Mouse (Mus musculus) liver, postnatal 0 days (tissue): ENCODE measurements around the gene Mia3. TPM values are rescaled to one million over a fixed set of nuclear protein-coding genes. Genes with fewer than 3 reads are reported as not detected.
A peak's percentile ranks its signal among the peaks of the same experiment; 100 is the strongest.
"Not testable (repeated sequence)": the region's sequence is repeated elsewhere in the genome, so short reads cannot be mapped to it uniquely, and the experiment has no call there.

ENCODE experiments used
- ATAC-seq: fragments of 200-750 bp; cut with Nextera tagmentation; 2 replicates; pipeline ENCODE4 v1.8.0; 2017; ENCODE audit warnings: mild to moderate bottlenecking, moderate library complexity
- DNase-seq: peaks from one replicate; pipeline ENCODE4 v3.0.0-alpha.2; 2016
- H3K27ac ChIP-seq: fragments of 300-500 bp; sonication (generic); 2 replicates; pipeline ENCODE4 v1.5.1; 2014; ENCODE audit warnings: antibody characterized with exemption, moderate library complexity, mild to moderate bottlenecking, low read depth
- H3K27me3 ChIP-seq: fragments of 300-500 bp; sonication (generic); 2 replicates; pipeline ENCODE4 v1.6.1; 2014; ENCODE audit warnings: low read length, control low read depth, mixed read lengths; ENCODE audit not compliant: insufficient read depth
- H3K36me3 ChIP-seq: fragments of 300-500 bp; sonication (generic); replicated peaks from 2 replicates; pipeline ENCODE4 v1.6.1; 2014; ENCODE audit warnings: mild to moderate bottlenecking, control low read depth, low read length, moderate library complexity, mixed read lengths; ENCODE audit not compliant: insufficient read depth
- H3K4me1 ChIP-seq: fragments of 300-500 bp; sonication (generic); 2 replicates; pipeline ENCODE4 v1.6.1; 2014; ENCODE audit warnings: antibody characterized with exemption, mild to moderate bottlenecking, control low read depth; ENCODE audit not compliant: insufficient read depth
- H3K4me2 ChIP-seq: fragments of 300-500 bp; sonication (generic); 2 replicates; pipeline ENCODE4 v1.6.1; 2014; ENCODE audit warnings: low read depth, mild to moderate bottlenecking, low read length, moderate library complexity, mixed read lengths
- H3K4me3 ChIP-seq: fragments of 300-500 bp; sonication (generic); 2 replicates; pipeline ENCODE4 v1.5.1; 2014; ENCODE audit warnings: low read depth, low read length
- H3K9ac ChIP-seq: fragments of 300-500 bp; sonication (generic); replicated peaks from 2 replicates; pipeline ENCODE4 v1.6.1; 2014; ENCODE audit warnings: mild to moderate bottlenecking, moderate library complexity
- H3K9me3 ChIP-seq: fragments of 300-500 bp; sonication (generic); 2 replicates; pipeline ENCODE4 v1.6.1; 2016; ENCODE audit warnings: mild to moderate bottlenecking, control low read depth, low read length, mixed read lengths
- CTCF ChIP-seq: sonication (generic); IDR thresholded peaks from 2 replicates; pipeline ENCODE4 v1.5.1; 2016; ENCODE audit warnings: antibody characterized with exemption, low read depth
- EP300 ChIP-seq: IDR thresholded peaks from 2 replicates; pipeline ENCODE4 v1.6.1; 2016; ENCODE audit warnings: antibody characterized with exemption, low read depth, mild to moderate bottlenecking
- WGBS: fragments of 180-500 bp; shearing (Covaris S2); extraction: QIAGEN DNeasy Blood & Tissue Kit; methylation state at CpG from one replicate; pipeline ENCODE4 v1.1.7; 2014; ENCODE audit not compliant: insufficient replicate concordance; 5-methylcytosine and 5-hydroxymethylcytosine counted together
- polyA plus RNA-seq: library from polyadenylated mRNA; unstranded; fragments of >200 nt; fragmentation: Nextera tagmentation; extraction: Ambion mirVana; gene quantifications from 2 replicates; pipeline ENCODE4 v1.2.1, GENCODE M21; 2015

The Mia3 gene
- polyA plus RNA-seq: 28.2 and 30.0 TPM in 2 replicates

- Histone ChIP-seq H3K4me1 (peaks cover 14% of the 10 kb centered on the region), H3K9me3 (peaks cover under 1% of the 10 kb centered on the region; the same call in 1 of the 2 replicates), H3K4me3 (peak within 1 kb of the TSS; percentile 94), H3K9ac (peak within 1 kb of the TSS; percentile 92), H3K4me2 (peak within 1 kb of the TSS; percentile 95), H3K36me3 (peaks cover 4% of the 10 kb centered on the region), H3K27me3 (no peaks in the 10 kb centered on the region), H3K27ac (peak within 1 kb of the TSS; percentile 68)
- DNase-seq (peak; percentile 93), ATAC-seq (peak; percentile 99)
- 3% methylated on average over 50 of the region's 51 CpGs for WGBS
- TF ChIP-seq EP300 (no peak), CTCF (peak; percentile 31; the same call in 1 of the 2 replicates)
Measured at GRCm38 (mm10) chr1:183369427-183370014, at the start of gene Mia3. Gene Mia3 (minus strand): TSS chr1:183369553.

GRCm38 (mm10) chr1:183417873-183418272 is 48.5 kb upstream of the Mia3 start, which contains the start of gene Hhipl2:
Gene Hhipl2 (plus strand): TSS chr1:183418215.
- no peak for TF ChIP-seq CTCF
- no peak for TF ChIP-seq EP300
- Histone ChIP-seq H3K9ac (no peak within 1 kb of the TSS), H3K9me3 (no peaks in the 10 kb centered on the region), H3K36me3 (no peaks in the 10 kb centered on the region), H3K27me3 (no peaks in the 10 kb centered on the region), H3K4me2 (no peak within 1 kb of the TSS), H3K4me1 (no peaks in the 10 kb centered on the region), H3K4me3 (no peak within 1 kb of the TSS), H3K27ac (no peak within 1 kb of the TSS)
- whole genome bisulfite sequencing: 65% methylated on average over 12 of the region's 12 CpGs
- no peak for ATAC-seq
- no peak for DNase-seq

DNA sequence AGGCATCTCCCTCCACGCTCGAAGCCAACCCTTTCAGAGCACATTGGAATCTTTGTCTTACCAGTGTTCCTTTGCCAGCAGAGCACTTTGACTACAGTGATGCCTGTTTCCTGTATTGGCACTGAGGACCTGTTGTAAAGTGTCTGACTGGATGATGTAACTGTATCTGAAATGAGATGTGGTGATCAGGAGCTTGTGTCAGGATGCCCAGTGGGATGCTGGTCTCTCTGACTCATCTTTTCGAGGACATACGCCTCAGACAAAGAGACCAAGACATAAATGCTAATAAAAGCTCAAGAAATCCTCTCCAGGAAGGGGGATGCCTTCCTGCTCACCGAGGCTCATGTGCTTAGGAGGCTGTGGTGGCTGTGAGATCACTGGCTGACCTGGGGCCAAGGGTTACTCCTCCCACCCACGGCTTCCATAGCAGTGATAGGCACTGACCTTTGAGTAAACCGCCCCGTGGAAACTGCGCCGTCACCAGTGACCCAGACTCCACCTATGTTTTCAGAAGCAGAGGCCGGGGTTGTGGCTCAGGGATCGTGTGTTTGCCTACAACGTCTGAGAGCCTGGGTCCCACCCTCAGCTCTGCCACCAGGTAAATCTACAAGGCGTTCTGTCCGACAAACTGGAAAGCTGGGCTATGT is 44.9 kb upstream of the Mia3 start:
- ATAC-seq: no peak
- no peaks in the 10 kb centered on the region for H3K4me1 ChIP-seq
- DNase-seq: no peak
- 73% methylated on average over 15 of the region's 15 CpGs for WGBS
- TF ChIP-seq EP300: no peak
- TF ChIP-seq CTCF: no peak
- no peaks in the 10 kb centered on the region for H3K9me3 ChIP-seq
- H3K4me3 ChIP-seq: no peak overlapping the region
- no peaks in the 10 kb centered on the region for H3K27me3 ChIP-seq
- peaks cover 9% of the 10 kb centered on the region for H3K36me3 ChIP-seq
- H3K4me2 ChIP-seq: no peak overlapping the region
- no peak overlapping the region for H3K9ac ChIP-seq
- no peak overlapping the region for H3K27ac ChIP-seq

DNA sequence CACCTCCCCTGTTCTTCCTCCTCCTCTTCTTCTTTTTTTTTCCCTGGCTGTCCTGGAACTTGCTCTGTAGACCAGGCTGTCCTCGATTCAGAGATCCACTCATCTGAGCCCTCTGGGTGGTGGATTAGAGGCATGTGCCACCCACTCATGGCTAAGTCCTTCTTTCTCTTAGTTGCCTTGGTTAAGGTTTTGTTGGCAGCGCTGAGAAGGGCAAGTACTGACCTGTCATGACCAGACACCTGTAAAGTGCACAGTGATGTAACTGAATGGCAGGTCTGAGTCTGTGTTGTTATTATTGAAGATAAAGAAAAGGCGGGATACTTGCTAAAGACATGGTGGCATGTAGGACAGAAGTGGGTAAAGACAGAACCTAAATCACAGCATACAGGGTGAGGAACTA is 34.0 kb upstream of the Mia3 start:
- Histone ChIP-seq H3K4me1 (no peaks in the 10 kb centered on the region), H3K9me3 (no peaks in the 10 kb centered on the region), H3K36me3 (peaks cover 36% of the 10 kb centered on the region), H3K4me2 (no peak overlapping the region), H3K4me3 (no peak overlapping the region), H3K27ac (no peak overlapping the region), H3K9ac (no peak overlapping the region), H3K27me3 (no peaks in the 10 kb centered on the region)
- DNase-seq (no peak), ATAC-seq (no peak)
- TF ChIP-seq EP300 (no peak), CTCF (no peak)
- WGBS: 84% methylated on average over 3 of the region's 3 CpGs

- peak within 1 kb of the TSS; percentile 64 for H3K9ac ChIP-seq
- peak; percentile 96 for DNase-seq
- H3K27me3 ChIP-seq: no peaks in the 10 kb centered on the region
- H3K4me2 ChIP-seq: peak within 1 kb of the TSS; percentile 71
- H3K4me3 ChIP-seq: peak within 1 kb of the TSS; percentile 59
- WGBS: 5% methylated on average over 44 of the region's 44 CpGs
- H3K9me3 ChIP-seq: no peaks in the 10 kb centered on the region
- ATAC-seq: peak; percentile 100
- H3K36me3 ChIP-seq: peaks cover 8% of the 10 kb centered on the region
- TF ChIP-seq CTCF (no peak), EP300 (no peak)
- peaks cover 8% of the 10 kb centered on the region for H3K4me1 ChIP-seq
- H3K27ac ChIP-seq: peak within 1 kb of the TSS; percentile 41
Measured at GRCm38 (mm10) chr1:183388426-183389406, 19.4 kb upstream of the Mia3 start, which contains the start of gene Taf1a. Gene Taf1a (plus strand): TSS chr1:183388981.

DNA sequence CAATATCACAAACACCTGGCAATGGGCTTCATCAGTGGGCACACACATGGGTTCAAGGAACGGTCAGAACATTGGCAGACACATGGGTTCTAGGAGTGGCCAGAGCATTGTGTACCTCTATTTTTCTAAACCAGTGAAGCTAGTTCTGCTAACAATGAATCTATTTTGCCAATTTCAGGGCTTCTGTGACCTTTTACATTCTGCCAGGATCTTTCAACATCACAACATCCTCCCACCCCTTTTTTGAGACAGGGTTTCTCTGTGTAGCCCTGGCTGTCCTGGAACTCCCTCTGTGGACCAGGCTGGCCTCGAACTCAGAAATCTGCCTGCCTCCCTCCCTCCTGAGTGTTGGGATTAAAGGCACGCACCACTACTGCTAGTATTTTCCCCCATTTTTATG is 18.1 kb upstream of the Mia3 start:
- H3K9me3 ChIP-seq, H3K4me1 ChIP-seq, DNase-seq, H3K36me3 ChIP-seq, ATAC-seq, H3K4me3 ChIP-seq, H3K9ac ChIP-seq, H3K27me3 ChIP-seq, H3K27ac ChIP-seq, H3K4me2 ChIP-seq: not testable (repeated sequence)
- WGBS: 85% methylated on average over 3 of the region's 3 CpGs
